Mouse (Mus musculus) lung, adult 2 months (tissue): Measurements from ENCODE around the gene Nt5c3b.

ENCODE experiments used
- CTCF ChIP-seq: fragments of 200-500 bp; IDR thresholded peaks from 2 replicates; pipeline ENCODE4 v1.5.1; 2011; ENCODE audit warnings: mild to moderate bottlenecking, low read length, control low read depth; ENCODE audit not compliant: insufficient read depth
- POLR2A ChIP-seq: fragments of 200-500 bp; IDR thresholded peaks from 2 replicates; pipeline ENCODE4 v1.6.1; 2011; ENCODE audit warnings: low read depth, mild to moderate bottlenecking, control low read depth, low read length, borderline replicate concordance; ENCODE audit errors: extremely low read depth

GRCm38 (mm10) chr11:100385016-100385415 is 56.6 kb downstream of the Nt5c3b start:
- no peak for TF ChIP-seq CTCF
- no peak for TF ChIP-seq POLR2A
